Mouse (Mus musculus) kidney, embryonic 14.5 days (tissue): Measurements from ENCODE around the gene Bbx. TPM values are rescaled to one million over a fixed set of nuclear protein-coding genes. Genes with fewer than 3 reads are reported as not detected.

Experiments used
- ATAC-seq: fragments of 200-750 bp; cut with Nextera tagmentation; 2 replicates; pipeline ENCODE4 v1.8.0; 2017; ENCODE audit warnings: moderate number of reproducible peaks, mild to moderate bottlenecking, moderate TSS enrichment, moderate library complexity; ENCODE audit not compliant: low FRiP score, low TSS enrichment
- H3K27ac ChIP-seq: fragments of 300-500 bp; sonication (generic); 2 replicates; pipeline ENCODE4 v1.5.1; 2014; ENCODE audit warnings: low read depth, mild to moderate bottlenecking, low read length, moderate library complexity, mixed read lengths
- H3K27me3 ChIP-seq: fragments of 300-500 bp; sonication (generic); 2 replicates; pipeline ENCODE4 v1.6.1; 2014; ENCODE audit warnings: mild to moderate bottlenecking, low read length; ENCODE audit not compliant: control insufficient read depth, insufficient read depth
- H3K36me3 ChIP-seq: fragments of 300-500 bp; sonication (generic); 2 replicates; pipeline ENCODE4 v1.6.1; 2014; ENCODE audit warnings: low read length, mixed read lengths; ENCODE audit not compliant: control insufficient read depth, insufficient read depth
- H3K4me1 ChIP-seq: fragments of 300-500 bp; sonication (generic); 2 replicates; pipeline ENCODE4 v1.6.1; 2014; ENCODE audit warnings: low read length, mixed read lengths; ENCODE audit not compliant: control insufficient read depth, insufficient read depth
- H3K4me2 ChIP-seq: fragments of 300-500 bp; sonication (generic); replicated peaks from 2 replicates; pipeline ENCODE4 v1.6.1; 2014; ENCODE audit warnings: low read depth, mild to moderate bottlenecking, low read length
- H3K4me3 ChIP-seq: fragments of 300-500 bp; sonication (generic); 2 replicates; pipeline ENCODE4 v1.5.1; 2014; ENCODE audit warnings: mild to moderate bottlenecking, low read length
- H3K9ac ChIP-seq: fragments of 300-500 bp; sonication (generic); 2 replicates; pipeline ENCODE4 v1.6.1; 2014; ENCODE audit warnings: low read depth, mild to moderate bottlenecking, low read length, moderate library complexity
- H3K9me3 ChIP-seq: fragments of 300-500 bp; sonication (generic); 2 replicates; pipeline ENCODE4 v1.6.1; 2016; ENCODE audit warnings: low read length; ENCODE audit not compliant: control insufficient read depth
- WGBS: fragments of 180-500 bp; shearing (Covaris S2); extraction: QIAGEN DNeasy Blood & Tissue Kit; methylation state at CpG from one replicate; pipeline ENCODE4 v1.1.7; 2014; 5-methylcytosine and 5-hydroxymethylcytosine counted together
- polyA plus RNA-seq: library from polyadenylated mRNA; unstranded; fragments of >200 nt; fragmentation: Nextera tagmentation; extraction: Ambion mirVana; gene quantifications from 2 replicates; pipeline ENCODE4 v1.2.1, GENCODE M21; 2014

Gene Bbx
- polyA plus RNA-seq, 1 experiment from 2014 or later, result 64.9 TPM

GRCm38 (mm10) chr16:50309411-50310042 is 122.7 kb downstream of the Bbx start:
- Histone ChIP-seq H3K36me3 (no peaks in the 10 kb centered on the region; the same call in 1 of the 2 replicates), H3K4me1 (no peaks in the 10 kb centered on the region), H3K9ac (no peak overlapping the region), H3K4me3 (no peak overlapping the region), H3K4me2 (no peak overlapping the region), H3K27ac (no peak overlapping the region), H3K27me3 (no peaks in the 10 kb centered on the region), H3K9me3 (no peaks in the 10 kb centered on the region)
- ATAC-seq, result peak; percentile 46; the same call in 1 of the 2 replicates
- 83% methylated on average over 9 of the region's 9 CpGs for WGBS

DNA sequence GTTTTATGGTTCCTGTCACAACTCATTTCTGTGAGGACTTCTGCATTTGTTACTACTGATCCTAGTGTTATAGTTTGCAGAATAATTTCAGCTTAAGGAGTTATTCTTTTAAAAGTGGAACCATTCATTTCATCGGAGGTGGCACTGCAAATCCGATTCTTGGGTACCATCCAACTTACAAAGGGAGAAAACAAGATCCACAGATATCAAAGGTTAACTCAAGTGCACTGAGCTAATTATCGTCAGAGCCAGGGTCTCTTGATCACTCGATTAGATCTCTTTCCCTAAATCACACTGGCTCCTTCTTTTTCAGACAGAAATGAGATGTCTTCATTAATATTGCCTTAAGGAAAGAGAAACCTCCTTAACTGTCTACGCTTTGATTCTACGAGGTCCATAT is 123.9 kb downstream of the Bbx start:
- Histone ChIP-seq H3K4me1 (no peaks in the 10 kb centered on the region), H3K27ac (no peak overlapping the region), H3K36me3 (no peaks in the 10 kb centered on the region; the same call in 1 of the 2 replicates), H3K9ac (no peak overlapping the region), H3K4me3 (no peak overlapping the region), H3K4me2 (no peak overlapping the region), H3K9me3 (no peaks in the 10 kb centered on the region), H3K27me3 (no peaks in the 10 kb centered on the region)
- no peak for ATAC-seq
- 81% methylated on average over 6 of the region's 6 CpGs for WGBS

- Histone ChIP-seq H3K36me3 (no peaks in the 10 kb centered on the region; the same call in 1 of the 2 replicates), H3K4me3 (no peak overlapping the region), H3K4me2 (no peak overlapping the region), H3K27me3 (no peaks in the 10 kb centered on the region), H3K9ac (no peak overlapping the region), H3K4me1 (no peaks in the 10 kb centered on the region), H3K27ac (no peak overlapping the region), H3K9me3 (no peaks in the 10 kb centered on the region)
- WGBS, result 89% methylated on average over 4 of the region's 4 CpGs
- ATAC-seq, result no peak
Observed at GRCm38 (mm10) chr16:50307231-50307630, 125.0 kb downstream of the Bbx start.

GRCm38 (mm10) chr16:50306727-50307126 is 125.5 kb downstream of the Bbx start:
- Histone ChIP-seq H3K4me2 (no peak overlapping the region), H3K36me3 (no peaks in the 10 kb centered on the region; the same call in 1 of the 2 replicates), H3K9me3 (no peaks in the 10 kb centered on the region), H3K4me1 (no peaks in the 10 kb centered on the region), H3K9ac (no peak overlapping the region), H3K27ac (no peak overlapping the region), H3K4me3 (no peak overlapping the region), H3K27me3 (no peaks in the 10 kb centered on the region)
- ATAC-seq, result no peak

- H3K4me3 ChIP-seq, result no peak overlapping the region
- no peaks in the 10 kb centered on the region for H3K9me3 ChIP-seq
- ATAC-seq, result no peak
- H3K27ac ChIP-seq, result no peak overlapping the region
- H3K27me3 ChIP-seq, result no peaks in the 10 kb centered on the region
- no peaks in the 10 kb centered on the region for H3K4me1 ChIP-seq
- H3K9ac ChIP-seq, result no peak overlapping the region
- no peak overlapping the region for H3K4me2 ChIP-seq
- no peaks in the 10 kb centered on the region for H3K36me3 ChIP-seq
- 75% methylated on average over 6 of the region's 6 CpGs for WGBS
Observed at GRCm38 (mm10) chr16:50305156-50305555, 127.0 kb downstream of the Bbx start.

GRCm38 (mm10) chr16:50302566-50302965 is 129.6 kb downstream of the Bbx start:
- no peaks in the 10 kb centered on the region for H3K36me3 ChIP-seq
- H3K9ac ChIP-seq, result no peak overlapping the region
- H3K27me3 ChIP-seq, result no peaks in the 10 kb centered on the region
- no peaks in the 10 kb centered on the region for H3K9me3 ChIP-seq
- H3K4me3 ChIP-seq, result no peak overlapping the region
- no peak overlapping the region for H3K4me2 ChIP-seq
- H3K27ac ChIP-seq, result no peak overlapping the region
- ATAC-seq, result no peak
- 85% methylated on average over 1 of the region's 1 CpGs for WGBS
- no peaks in the 10 kb centered on the region for H3K4me1 ChIP-seq

GRCm38 (mm10) chr16:50298743-50299443 is 133.3 kb downstream of the Bbx start:
- Histone ChIP-seq H3K36me3 (no peaks in the 10 kb centered on the region), H3K9me3 (no peaks in the 10 kb centered on the region), H3K9ac (no peak overlapping the region), H3K27me3 (no peaks in the 10 kb centered on the region), H3K4me2 (no peak overlapping the region), H3K27ac (no peak overlapping the region), H3K4me1 (no peaks in the 10 kb centered on the region), H3K4me3 (no peak overlapping the region)
- ATAC-seq, result no peak
- WGBS, result 66% methylated on average over 8 of the region's 8 CpGs

DNA sequence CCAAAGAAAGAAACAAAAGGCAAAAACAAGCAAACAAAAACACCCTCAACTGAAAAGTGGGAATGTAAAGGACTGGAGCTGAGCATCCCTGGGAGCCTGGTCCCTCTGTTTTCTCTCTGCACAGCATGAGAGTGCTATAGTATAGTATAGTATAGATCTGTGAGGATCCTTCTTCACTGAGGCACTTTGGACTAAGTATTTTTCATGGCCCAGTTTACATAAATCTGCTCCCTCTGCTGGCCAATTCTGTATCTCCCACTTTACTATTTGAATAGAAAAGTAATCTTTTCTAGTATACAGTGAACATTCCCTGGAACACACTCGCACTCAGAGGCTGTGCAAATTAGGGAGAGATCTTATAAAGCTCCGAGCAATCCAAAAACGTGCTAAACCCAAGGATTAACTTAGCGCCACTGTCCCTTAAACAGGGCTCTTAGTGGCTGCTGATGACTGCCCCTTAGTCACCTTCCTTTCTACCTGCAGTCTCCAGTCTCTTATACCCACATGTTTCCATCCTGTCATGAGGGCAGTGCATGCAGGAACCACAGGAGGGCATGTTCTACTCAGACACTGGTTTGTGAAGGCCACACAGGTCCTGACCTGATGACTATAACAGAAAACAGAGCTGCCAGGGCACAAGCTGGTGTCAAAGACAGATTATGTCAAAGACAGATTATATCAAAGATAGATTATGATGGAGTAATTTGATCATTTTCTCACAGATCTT is 138.5 kb downstream of the Bbx start:
- ATAC-seq, result no peak
- H3K9me3 ChIP-seq, result no peaks in the 10 kb centered on the region
- no peak overlapping the region for H3K9ac ChIP-seq
- H3K4me2 ChIP-seq, result no peak overlapping the region
- H3K4me3 ChIP-seq, result no peak overlapping the region
- H3K27ac ChIP-seq, result no peak overlapping the region
- 83% methylated on average over 4 of the region's 4 CpGs for WGBS
- H3K27me3 ChIP-seq, result no peaks in the 10 kb centered on the region
- no peaks in the 10 kb centered on the region for H3K4me1 ChIP-seq
- no peaks in the 10 kb centered on the region for H3K36me3 ChIP-seq

DNA sequence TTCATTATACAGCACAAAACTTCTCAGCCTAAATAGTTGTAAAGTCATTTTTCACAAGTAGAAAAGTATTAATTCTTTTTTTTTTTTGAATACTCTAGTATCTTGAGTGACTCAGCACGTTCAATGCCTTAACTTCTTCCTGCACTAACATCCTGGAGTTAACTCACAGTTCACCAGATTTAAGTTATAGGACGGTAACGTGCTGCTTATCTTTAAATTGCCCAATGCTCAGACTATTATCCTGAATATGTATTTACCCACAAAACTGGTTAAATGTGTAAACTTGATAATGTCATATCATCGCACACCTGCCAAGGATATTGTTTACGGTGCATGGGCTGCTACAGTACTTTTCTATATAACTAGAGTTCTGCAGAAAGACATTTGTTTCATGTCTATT is 139.4 kb downstream of the Bbx start:
- H3K27me3 ChIP-seq, result no peaks in the 10 kb centered on the region
- H3K27ac ChIP-seq, result no peak overlapping the region
- no peaks in the 10 kb centered on the region for H3K36me3 ChIP-seq
- WGBS, result 89% methylated on average over 5 of the region's 5 CpGs
- H3K9ac ChIP-seq, result no peak overlapping the region
- no peak overlapping the region for H3K4me2 ChIP-seq
- H3K9me3 ChIP-seq, result no peaks in the 10 kb centered on the region
- ATAC-seq, result no peak
- H3K4me3 ChIP-seq, result no peak overlapping the region
- no peaks in the 10 kb centered on the region for H3K4me1 ChIP-seq
